Mouse (Mus musculus): Measurements from ENCODE around the gene Dmrt3. TPM values are rescaled to one million over a fixed set of nuclear protein-coding genes. Genes with fewer than 3 reads are reported as not detected.

Dmrt3 gene
- not detected for polyA plus RNA-seq (2014; fragmentation: Illumina TruSeq; extraction: RNeasy Lipid Tissue Mini Kit (QIAGEN cat#74804))

DNA sequence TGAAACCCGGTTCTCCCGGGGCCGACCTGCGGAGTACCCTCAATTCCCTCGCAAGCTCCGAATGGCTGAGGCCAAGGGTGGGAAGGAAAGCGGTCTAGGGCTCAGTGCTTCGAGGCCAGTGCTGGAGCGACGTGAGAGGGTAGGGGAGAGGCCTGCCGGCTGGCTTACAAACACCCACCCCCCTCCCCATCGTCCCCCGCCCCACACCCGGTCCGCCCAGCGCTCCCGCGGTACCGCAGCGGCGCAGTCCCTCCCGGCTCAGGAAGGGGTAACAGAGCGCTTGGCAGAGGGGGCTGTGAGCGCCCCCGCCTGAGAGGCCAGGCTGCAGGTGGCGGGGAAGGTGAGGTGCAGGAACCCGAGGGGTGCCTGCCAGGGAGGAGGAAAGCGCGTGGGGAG lies at the start of gene Dmrt3:
Dmrt3 (plus strand) TSS at position 287 of the 396 bp plus-strand sequence.

GRCm38 (mm10) chr19:25672101-25672950 lies 62.2 kb downstream of the Dmrt3 start, which contains the start of gene Dmrt2:
Gene Dmrt2, plus strand, starts transcription at chr19:25672411.

Other genes starting within 250 kb of the Dmrt3 start
- not detected for gene Dmrt1, start 104.7 kb upstream of the Dmrt3 start, polyA plus RNA-seq (2014; fragmentation: Illumina TruSeq; extraction: RNeasy Lipid Tissue Mini Kit (QIAGEN cat#74804))
- gene Dmrt2, start 62.1 kb downstream of the Dmrt3 start, polyA plus RNA-seq (2014; fragmentation: Illumina TruSeq; extraction: RNeasy Lipid Tissue Mini Kit (QIAGEN cat#74804)) = not detected